Mouse (Mus musculus) MEL (cell line): ENCODE measurements around the gene Lsm2.

Experiments
- BHLHE40 ChIP-seq: IDR thresholded peaks from 2 replicates; pipeline ENCODE4 v1.6.1; 2012; ENCODE audit warnings: low read depth, mild to moderate bottlenecking, inconsistent platforms, low read length, improper control_type of control experiment, borderline replicate concordance
- CHD1 ChIP-seq: IDR thresholded peaks from 2 replicates; pipeline ENCODE4 v1.6.1; 2012; ENCODE audit warnings: low read depth, mild to moderate bottlenecking, inconsistent platforms, low read length, improper control_type of control experiment
- CHD2 ChIP-seq: IDR thresholded peaks from 2 replicates; pipeline ENCODE4 v1.6.1; 2011; ENCODE audit warnings: low read length, improper control_type of control experiment
- CTCF ChIP-seq, 3 experiments: IDR thresholded peaks in 2 of 3; conservative IDR thresholded peaks in 1 of 3; 2 replicates each; pipeline ENCODE4 v1.5.1; 2011 to 2012; ENCODE audit warnings: low read length in 3 of 3, low read depth in 2 of 3, mild to moderate bottlenecking in 2 of 3, improper control_type of control experiment in 1 of 3, inconsistent platforms in 1 of 3, mixed read lengths in 1 of 3, moderate library complexity in 1 of 3; ENCODE audit not compliant: control insufficient read depth in 1 of 3, insufficient read depth in 1 of 3, poor library complexity in 1 of 3, severe bottlenecking in 1 of 3
- E2F4 ChIP-seq: IDR thresholded peaks from 2 replicates; pipeline ENCODE4 v1.6.1; 2011; ENCODE audit warnings: low read depth, low read length, improper control_type of control experiment, borderline replicate concordance
- EP300 ChIP-seq, 2 experiments: IDR thresholded peaks; 2 replicates each; pipeline ENCODE4 v1.6.1; 2011; ENCODE audit warnings: improper control_type of control experiment in 2 of 2, low read length in 2 of 2, low read depth in 1 of 2, mild to moderate bottlenecking in 1 of 2
- JUND ChIP-seq: IDR thresholded peaks from 2 replicates; pipeline ENCODE4 v1.6.1; 2011; ENCODE audit warnings: low read depth, mild to moderate bottlenecking, improper control_type of control experiment, low read length
- MAFK ChIP-seq: IDR thresholded peaks from 2 replicates; pipeline ENCODE4 v1.6.1; 2011; ENCODE audit warnings: low read depth, mild to moderate bottlenecking, low read length, improper control_type of control experiment, borderline replicate concordance
- MEF2A ChIP-seq: IDR thresholded peaks from 2 replicates; pipeline ENCODE4 v1.6.1; 2014; ENCODE audit warnings: low read depth, mild to moderate bottlenecking, inconsistent platforms, low read length, improper control_type of control experiment; ENCODE audit not compliant: poor library complexity, insufficient replicate concordance, severe bottlenecking; ENCODE audit errors: extremely low read depth
- POLR2A ChIP-seq, 2 experiments: IDR thresholded peaks; 2 replicates each; pipeline ENCODE4 v1.6.1; 2011 to 2012; ENCODE audit warnings: low read length in 2 of 2, mild to moderate bottlenecking in 2 of 2, control low read depth in 1 of 2, improper control_type of control experiment in 1 of 2, low read depth in 1 of 2, moderate library complexity in 1 of 2; ENCODE audit not compliant: control insufficient read depth in 1 of 2, insufficient read depth in 1 of 2, poor library complexity in 1 of 2
- POLR2AphosphoS5 ChIP-seq: IDR thresholded peaks from 2 replicates; pipeline ENCODE4 v1.6.1; 2012; ENCODE audit warnings: low read depth, borderline replicate concordance, mild to moderate bottlenecking, inconsistent platforms, low read length, moderate library complexity, mixed read lengths
- RAD21 ChIP-seq: IDR thresholded peaks from 2 replicates; pipeline ENCODE4 v1.6.1; 2011; ENCODE audit warnings: mild to moderate bottlenecking, low read depth, low read length, improper control_type of control experiment
- ZKSCAN1 ChIP-seq: IDR thresholded peaks from 2 replicates; pipeline ENCODE4 v1.6.1; 2012; ENCODE audit warnings: low read depth, mild to moderate bottlenecking, inconsistent platforms, low read length, improper control_type of control experiment, moderate library complexity
- ZNF384 ChIP-seq: IDR thresholded peaks from 2 replicates; pipeline ENCODE4 v1.6.1; 2012; ENCODE audit warnings: low read depth, mild to moderate bottlenecking, inconsistent platforms, low read length, improper control_type of control experiment

DNA sequence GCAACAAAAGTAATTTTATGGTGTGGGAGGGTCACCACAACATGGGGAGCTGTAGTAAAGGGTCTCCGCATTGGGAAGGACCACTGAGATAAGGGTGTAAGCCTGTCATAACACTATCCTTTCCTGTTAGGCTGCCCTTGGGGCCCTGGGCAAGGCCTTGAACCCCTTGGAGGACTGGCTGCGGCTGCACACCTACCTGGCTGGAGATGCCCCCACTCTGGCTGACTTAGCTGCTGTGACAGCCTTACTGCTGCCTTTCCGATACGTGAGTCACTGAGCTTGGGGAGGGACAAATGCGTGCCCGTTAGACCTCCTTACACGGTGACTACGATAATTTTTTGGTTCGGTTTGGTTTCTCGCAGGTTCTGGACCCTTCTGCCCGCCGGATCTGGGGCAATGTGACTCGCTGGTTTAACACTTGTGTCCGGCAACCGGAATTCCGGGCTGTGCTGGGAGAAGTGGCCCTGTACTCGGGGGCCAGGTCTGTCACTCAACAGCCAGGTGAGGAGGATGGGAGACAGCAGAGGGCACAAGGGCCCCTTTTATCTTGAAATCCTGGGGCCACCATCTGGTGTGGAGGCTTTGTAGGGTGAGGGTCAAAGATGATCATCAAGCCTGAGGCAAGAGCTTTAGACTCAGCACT is 22.5 kb downstream of the Lsm2 start:
- TF ChIP-seq POLR2AphosphoS5 (no peak), CHD1 (no peak), CTCF (IDR thresholded peaks at IDR 0.05 in 2 of 3, conservative IDR thresholded peaks at IDR 0.05 in 1 of 3; ENCODE audit: control insufficient read depth in 1 of 3, insufficient read depth in 1 of 3, low read depth in 2 of 3, low read length in 3 of 3, poor library complexity in 1 of 3, severe bottlenecking in 1 of 3) (no peak), CHD2 (no peak), BHLHE40 (no peak), E2F4 (no peak), MEF2A (no peak), ZNF384 (no peak), MAFK (no peak), JUND (no peak), RAD21 (no peak), POLR2A (IDR thresholded peaks at IDR 0.05; ENCODE audit: control insufficient read depth in 1 of 2, insufficient read depth in 1 of 2, low read depth in 1 of 2, low read length in 2 of 2, poor library complexity in 1 of 2) (no peak), ZKSCAN1 (no peak), EP300 (IDR thresholded peaks at IDR 0.05; ENCODE audit: low read depth in 1 of 2, low read length in 2 of 2) (no peak)
